Mouse (Mus musculus) small intestine, adult 2 months (tissue): ENCODE results near the gene Usp21.

Source experiments
- CTCF ChIP-seq: fragments of 200-500 bp; IDR thresholded peaks from 2 replicates; pipeline ENCODE4 v1.5.1; 2012; ENCODE audit warnings: low read depth, mild to moderate bottlenecking, control low read depth, inconsistent platforms, low read length, moderate library complexity, mixed read lengths; ENCODE audit not compliant: insufficient replicate concordance, insufficient read length; ENCODE audit errors: extremely low read depth
- POLR2A ChIP-seq: fragments of 200-500 bp; IDR thresholded peaks from 2 replicates; pipeline ENCODE4 v1.6.1; 2012; ENCODE audit warnings: low read depth, mild to moderate bottlenecking, control low read depth, inconsistent platforms, low read length, moderate library complexity

- TF ChIP-seq CTCF (no peak), POLR2A (no peak)
These were observed 25.1 kb downstream of the Usp21 start for GRCm38 (mm10) chr1:171262594-171263130.
